Mouse (Mus musculus) erythroblast, adult 5-6 weeks (primary cell): ENCODE results near the gene Pramel1. TPM values are rescaled to one million over a fixed set of nuclear protein-coding genes. Genes with fewer than 3 reads are reported as not detected.
"Not testable (repeated sequence)": the region's sequence is repeated elsewhere in the genome, so short reads cannot be mapped to it uniquely, and the experiment has no call there.

Experiments
- ATAC-seq: replicated peaks from 2 replicates; pipeline ENCODE4 v1.8.0; 2016; ENCODE audit warnings: moderate number of reproducible peaks, mild to moderate bottlenecking, moderate TSS enrichment, inconsistent platforms; ENCODE audit not compliant: poor library complexity, low FRiP score, severe bottlenecking
- total RNA-seq, 2 experiments: library from RNA; stranded (forward) in 1 of 2; stranded (reverse) in 1 of 2; fragments of 150-400 nt in 1 of 2; fragments of 200-764, 138-1000 nt in 1 of 2; gene quantifications; 2 replicates each; pipeline versions ENCODE4 v1.2.3 to v1.2.4; 2015 to 2017; ENCODE audit warnings: low replicate concordance in 2 of 2

Pramel1 gene
- total RNA-seq (2015; ENCODE audit: low replicate concordance) (not detected in 2 replicates), total RNA-seq (2017; ENCODE audit: low replicate concordance) (not detected in 2 replicates)

GRCm38 (mm10) chr4:143394181-143394580 is at the start of gene Pramel1:
TSS of gene Pramel1 (plus strand) at chr4:143394428.
- ATAC-seq = no peak

GRCm38 (mm10) chr4:143345491-143345890 is 48.7 kb upstream of the Pramel1 start:
- ATAC-seq = not testable (repeated sequence)

GRCm38 (mm10) chr4:143348678-143349077 is 45.5 kb upstream of the Pramel1 start:
- ATAC-seq = no peak

- ATAC-seq = no peak
Measured at GRCm38 (mm10) chr4:143349484-143349906, 44.7 kb upstream of the Pramel1 start, which contains the start of gene Lrrc38. TSS of gene Lrrc38 (plus strand) at chr4:143349757.

DNA sequence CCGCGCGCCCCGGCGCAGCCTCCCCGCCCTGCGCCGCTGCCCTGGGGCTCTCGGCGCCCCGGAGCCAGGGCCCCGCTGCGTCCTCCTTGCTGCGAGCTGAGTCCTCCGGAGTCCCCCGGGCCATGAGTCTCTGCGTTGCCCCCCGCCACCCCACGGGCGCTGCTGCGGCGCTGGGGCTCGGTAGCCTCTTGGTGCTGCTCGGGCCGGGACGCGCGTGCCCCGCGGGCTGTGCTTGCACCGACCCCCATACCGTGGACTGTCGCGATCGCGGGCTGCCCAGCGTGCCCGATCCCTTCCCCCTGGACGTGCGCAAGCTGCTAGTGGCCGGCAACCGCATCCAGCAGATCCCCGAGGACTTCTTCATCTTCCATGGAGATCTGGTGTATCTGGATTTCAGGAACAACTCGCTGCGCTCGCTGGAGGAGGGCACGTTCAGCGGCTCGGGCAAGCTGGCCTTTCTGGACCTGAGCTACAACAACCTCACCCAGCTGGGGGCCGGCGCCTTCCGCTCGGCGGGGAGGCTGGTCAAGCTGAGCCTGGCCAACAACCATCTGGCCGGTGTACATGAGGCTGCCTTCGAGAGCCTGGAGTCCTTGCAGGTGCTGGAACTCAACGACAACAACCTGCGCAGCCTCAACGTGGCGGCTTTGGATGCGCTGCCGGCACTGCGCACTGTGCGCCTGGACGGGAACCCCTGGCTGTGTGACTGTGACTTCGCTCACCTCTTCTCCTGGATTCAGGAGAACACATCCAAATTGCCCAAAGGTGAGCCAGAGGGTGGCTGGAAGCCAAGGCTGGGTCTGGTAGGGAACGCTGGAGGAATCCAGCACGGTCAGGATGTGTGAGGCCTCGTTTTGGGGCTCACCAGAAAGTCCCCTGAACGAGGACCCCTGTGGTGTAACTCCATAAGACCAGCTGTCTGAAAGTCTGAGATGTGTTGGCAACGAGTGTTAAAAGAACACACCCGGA is 43.9 kb upstream of the Pramel1 start:
- ATAC-seq = no peak

GRCm38 (mm10) chr4:143352301-143352700 is 41.9 kb upstream of the Pramel1 start:
- no peak for ATAC-seq

GRCm38 (mm10) chr4:143361520-143361919 is 32.7 kb upstream of the Pramel1 start:
- no peak for ATAC-seq

GRCm38 (mm10) chr4:143366415-143367041 is 27.7 kb upstream of the Pramel1 start:
- no peak for ATAC-seq

GRCm38 (mm10) chr4:143379480-143379879 is 14.7 kb upstream of the Pramel1 start:
- no peak for ATAC-seq

DNA sequence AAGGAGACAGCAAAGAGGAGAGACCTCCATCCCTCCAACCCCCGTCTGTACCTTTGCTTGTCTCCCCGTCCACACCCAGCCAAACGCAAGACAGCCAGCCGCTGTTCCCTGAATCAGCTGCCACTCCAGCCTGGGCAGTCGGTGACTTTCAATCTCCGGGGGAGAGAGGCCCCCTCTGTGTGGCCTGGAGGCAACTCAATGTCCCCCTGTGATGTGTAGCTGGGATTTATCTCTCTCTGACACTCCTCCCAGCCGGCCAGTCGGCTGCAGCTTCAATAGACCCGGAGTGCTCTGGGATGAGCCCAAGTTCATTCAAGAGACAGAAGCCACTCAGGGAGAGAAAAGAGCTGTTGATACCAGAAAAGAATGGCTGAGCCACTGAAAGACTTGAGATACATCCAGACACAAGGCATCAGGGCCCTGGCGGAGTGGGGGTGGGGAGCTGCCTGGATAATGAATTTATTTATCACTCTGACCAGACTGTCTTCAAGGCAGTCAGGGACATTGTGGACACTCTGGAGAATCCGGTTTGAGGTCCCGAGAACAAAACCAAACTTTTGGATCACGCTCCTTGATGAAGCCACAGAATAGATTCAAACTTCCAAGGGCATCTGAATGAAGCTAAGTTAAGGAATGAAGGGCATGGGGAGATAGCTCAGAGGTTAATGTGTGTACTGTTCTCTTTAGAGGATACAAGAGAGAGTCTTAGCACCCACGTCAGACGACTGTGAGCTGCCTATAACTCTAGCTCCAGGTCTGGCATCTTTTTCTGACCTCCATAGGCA is 14.1 kb upstream of the Pramel1 start:
- ATAC-seq = no peak

DNA sequence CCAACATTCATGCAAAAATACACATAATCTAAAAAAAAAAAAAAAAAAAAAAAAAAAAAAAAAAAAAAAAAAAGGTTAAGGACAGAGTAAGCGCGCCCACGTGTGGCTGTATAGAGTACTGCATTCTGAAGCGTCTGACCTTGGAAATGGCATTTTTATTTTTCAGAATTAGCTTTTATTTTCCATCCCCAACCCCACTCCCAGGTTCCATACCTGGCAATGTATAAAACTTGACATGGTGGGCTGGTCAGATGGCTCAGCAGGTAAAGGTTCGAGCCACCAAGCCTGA is 13.6 kb upstream of the Pramel1 start:
- ATAC-seq = no peak

- ATAC-seq = no peak
Measured at GRCm38 (mm10) chr4:143382163-143382562, 12.1 kb upstream of the Pramel1 start.

DNA sequence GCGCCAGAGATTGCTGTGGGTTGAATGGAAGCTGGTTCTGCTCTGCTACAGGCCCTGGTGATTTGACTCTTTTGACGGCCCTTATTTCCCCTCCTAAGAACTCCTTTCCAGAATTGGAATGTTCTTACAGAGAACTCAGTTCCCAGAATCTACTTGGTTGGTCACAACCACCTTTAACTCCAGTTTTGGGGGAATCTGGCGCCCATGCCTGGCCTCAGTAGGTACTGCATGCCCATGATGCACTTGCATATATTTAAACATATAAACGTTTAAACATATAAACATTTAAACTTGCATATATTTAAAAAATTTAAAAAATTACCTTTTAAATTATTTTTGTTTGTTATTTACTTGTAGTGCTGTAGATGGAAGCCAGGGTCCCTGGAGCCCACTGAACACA is 10.6 kb upstream of the Pramel1 start:
- ATAC-seq = no peak

- ATAC-seq = no peak; the same call in 1 of the 2 replicates
Measured at GRCm38 (mm10) chr4:143388955-143389702, 5.1 kb upstream of the Pramel1 start.

DNA sequence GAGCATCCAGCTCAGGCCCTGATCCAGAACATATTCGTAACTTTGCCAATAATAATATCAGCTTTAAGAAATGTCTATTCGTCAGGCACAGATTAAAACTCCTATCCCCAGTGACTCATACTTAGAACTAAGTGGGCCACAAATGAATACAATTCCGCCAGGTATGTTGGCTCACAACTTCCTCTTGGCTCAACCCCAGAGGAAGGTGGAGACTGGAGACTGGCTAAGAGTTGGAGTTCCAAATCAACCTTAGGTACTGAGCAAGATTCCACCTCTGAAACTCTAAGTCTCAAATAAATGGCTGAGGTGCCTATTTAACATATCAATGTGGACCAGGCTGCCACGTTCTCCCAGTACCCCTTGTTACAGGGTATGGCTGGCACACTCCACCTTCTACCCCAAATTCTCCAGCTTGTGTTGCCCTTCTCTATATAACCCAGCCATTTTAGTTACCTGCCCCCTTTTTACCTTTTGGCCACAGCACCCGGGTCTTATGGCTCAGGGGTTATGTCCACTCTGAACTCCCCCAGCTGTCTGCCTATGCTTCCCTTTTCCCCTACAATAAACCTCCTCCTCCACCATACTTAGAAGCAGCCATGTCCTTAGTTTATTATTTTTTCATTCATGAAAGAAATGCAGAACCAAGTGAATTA is 17.5 kb downstream of the Pramel1 start:
- ATAC-seq = no peak

GRCm38 (mm10) chr4:143412219-143413092 is 18.2 kb downstream of the Pramel1 start, which contains the start of gene Pramef8:
TSS of gene Pramef8 (plus strand) at chr4:143412426.
- ATAC-seq = peak; percentile 100

DNA sequence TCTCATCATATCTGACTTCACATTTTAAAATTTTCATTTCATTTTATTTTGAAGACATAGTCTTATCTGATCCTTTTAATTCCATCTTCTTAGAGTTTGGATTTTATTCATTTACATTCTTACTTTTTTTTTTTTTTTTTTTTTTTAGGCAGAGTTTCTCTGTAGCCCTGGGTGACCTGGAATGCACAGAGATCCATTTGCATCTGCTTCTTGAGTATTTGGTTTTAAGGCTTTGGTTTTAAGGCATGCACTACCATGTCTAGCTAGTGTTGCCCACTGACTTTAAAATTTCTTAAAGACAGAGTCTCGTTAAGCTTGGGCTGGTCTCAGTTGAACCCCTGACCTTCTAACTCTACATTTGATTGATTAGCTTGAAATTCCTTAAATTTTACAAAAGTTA is 19.4 kb downstream of the Pramel1 start:
- no peak for ATAC-seq

DNA sequence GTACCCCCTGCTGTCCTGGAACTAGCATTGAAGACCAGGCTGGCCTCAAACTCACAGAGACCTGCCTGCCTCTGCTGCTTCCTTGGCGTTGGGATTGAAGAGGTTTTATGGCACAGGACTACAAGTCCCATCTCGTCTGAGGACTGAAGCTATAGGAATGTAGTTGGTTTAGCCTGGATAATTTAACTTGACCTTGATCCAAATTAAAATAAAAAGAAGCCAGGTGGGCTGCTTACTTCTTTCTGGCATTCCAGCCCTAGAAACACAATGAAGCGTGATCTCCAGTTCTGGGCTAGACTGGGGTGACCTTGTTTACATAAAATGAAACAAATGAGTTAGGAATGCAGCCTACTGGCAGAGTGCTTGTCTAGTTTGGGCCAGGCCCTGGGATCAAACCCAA is 19.9 kb downstream of the Pramel1 start:
- no peak for ATAC-seq
